Mouse (Mus musculus): Measurements from ENCODE around the gene Robo2. TPM values are rescaled to one million over a fixed set of nuclear protein-coding genes. Genes with fewer than 3 reads are reported as not detected.
"Not testable (repeated sequence)": the region's sequence is repeated elsewhere in the genome, so short reads cannot be mapped to it uniquely, and the experiment has no call there.

The Robo2 gene
- polyA plus RNA-seq, 1 experiment from 2014 or later = 79.8 TPM

- 0 out of 2 replicates have a peak, but pooled peaks have one; percentile 27 for ATAC-seq
- H3K9me3 ChIP-seq = no peaks in the 10 kb centered on the region
- peaks cover 8% of the 10 kb centered on the region; the same call in 1 of the 2 replicates for H3K4me1 ChIP-seq (replicated peaks)
- WGBS = 69% methylated on average over 10 of the region's 10 CpGs
- no peak overlapping the region for H3K4me3 ChIP-seq (replicated peaks)
- no peaks in the 10 kb centered on the region for H3K36me3 ChIP-seq
- no peak overlapping the region for H3K4me2 ChIP-seq (replicated peaks)
- H3K9ac ChIP-seq (replicated peaks) = no peak overlapping the region
- H3K27ac ChIP-seq = no peak overlapping the region; the same call in 1 of the 2 replicates
- no peaks in the 10 kb centered on the region for H3K27me3 ChIP-seq
Observed at GRCm38 (mm10) chr16:74055061-74055751, 356.4 kb downstream of the Robo2 start.

GRCm38 (mm10) chr16:74049467-74049866 is 362.2 kb downstream of the Robo2 start:
- Histone ChIP-seq H3K36me3 (no peaks in the 10 kb centered on the region), H3K4me2 (replicated peaks) (no peak overlapping the region), H3K9ac (replicated peaks) (no peak overlapping the region), H3K27me3 (no peaks in the 10 kb centered on the region), H3K9me3 (no peaks in the 10 kb centered on the region), H3K4me1 (replicated peaks) (no peaks in the 10 kb centered on the region; the same call in 1 of the 2 replicates), H3K4me3 (replicated peaks) (no peak overlapping the region), H3K27ac (no peak overlapping the region)
- 84% methylated on average over 5 of the region's 5 CpGs for WGBS
- ATAC-seq = no peak

- WGBS = 60% methylated on average over 6 of the region's 6 CpGs
- no peak for ATAC-seq
- no peak overlapping the region for H3K27ac ChIP-seq
Observed at GRCm38 (mm10) chr16:74048980-74049379, 362.6 kb downstream of the Robo2 start.

GRCm38 (mm10) chr16:74047232-74047631 is 364.4 kb downstream of the Robo2 start:
- H3K9me3 ChIP-seq = no peaks in the 10 kb centered on the region
- no peaks in the 10 kb centered on the region; the same call in 1 of the 2 replicates for H3K4me1 ChIP-seq (replicated peaks)
- no peak overlapping the region for H3K4me3 ChIP-seq (replicated peaks)
- no peak for ATAC-seq
- no peak overlapping the region for H3K9ac ChIP-seq (replicated peaks)
- WGBS = 14% methylated on average over 3 of the region's 3 CpGs
- no peak overlapping the region for H3K4me2 ChIP-seq (replicated peaks)
- no peaks in the 10 kb centered on the region for H3K27me3 ChIP-seq
- no peaks in the 10 kb centered on the region for H3K36me3 ChIP-seq
- no peak overlapping the region for H3K27ac ChIP-seq

More at GRCm38 (mm10) chr16:74048980-74049379, 362.6 kb downstream of the Robo2 start:
- no peak overlapping the region for H3K9ac ChIP-seq (replicated peaks)
- H3K9me3 ChIP-seq = no peaks in the 10 kb centered on the region
- no peak overlapping the region for H3K4me2 ChIP-seq (replicated peaks)
- H3K4me3 ChIP-seq (replicated peaks) = no peak overlapping the region
- no peaks in the 10 kb centered on the region for H3K36me3 ChIP-seq
- no peaks in the 10 kb centered on the region for H3K27me3 ChIP-seq
- H3K4me1 ChIP-seq (replicated peaks) = no peaks in the 10 kb centered on the region; the same call in 1 of the 2 replicates

GRCm38 (mm10) chr16:74040797-74041196 is 370.8 kb downstream of the Robo2 start:
- ATAC-seq; H3K4me3 ChIP-seq (replicated peaks); H3K9me3 ChIP-seq; H3K36me3 ChIP-seq; H3K27ac ChIP-seq; H3K27me3 ChIP-seq; H3K4me2 ChIP-seq (replicated peaks); H3K9ac ChIP-seq (replicated peaks); H3K4me1 ChIP-seq (replicated peaks): not testable (repeated sequence)
- 80% methylated on average over 2 of the region's 2 CpGs for WGBS

GRCm38 (mm10) chr16:74027822-74028221 is 383.8 kb downstream of the Robo2 start:
- Histone ChIP-seq H3K9ac (replicated peaks) (no peak overlapping the region), H3K27me3 (no peaks in the 10 kb centered on the region), H3K4me3 (replicated peaks) (no peak overlapping the region), H3K36me3 (no peaks in the 10 kb centered on the region), H3K9me3 (no peaks in the 10 kb centered on the region), H3K27ac (no peak overlapping the region), H3K4me2 (replicated peaks) (no peak overlapping the region), H3K4me1 (replicated peaks) (0 out of 2 replicates have a peak, but pooled peaks cover 5% of the 10 kb centered on the region)
- ATAC-seq = no peak
- WGBS = 85% methylated on average over 4 of the region's 4 CpGs

- no peaks in the 10 kb centered on the region for H3K36me3 ChIP-seq
- no peaks in the 10 kb centered on the region for H3K4me1 ChIP-seq (replicated peaks)
- no peak for ATAC-seq
- H3K9me3 ChIP-seq = no peaks in the 10 kb centered on the region
- 33% methylated on average over 1 of the region's 1 CpGs for WGBS
- H3K9ac ChIP-seq (replicated peaks) = no peak overlapping the region
- no peaks in the 10 kb centered on the region for H3K27me3 ChIP-seq
- H3K4me3 ChIP-seq (replicated peaks) = no peak overlapping the region
- H3K27ac ChIP-seq = no peak overlapping the region
- no peak overlapping the region for H3K4me2 ChIP-seq (replicated peaks)
Observed at GRCm38 (mm10) chr16:74022281-74022978, 389.2 kb downstream of the Robo2 start.

- H3K4me2 ChIP-seq (replicated peaks) = no peak overlapping the region
- H3K36me3 ChIP-seq = no peaks in the 10 kb centered on the region
- no peak overlapping the region for H3K27ac ChIP-seq
- WGBS = 90% methylated on average over 3 of the region's 3 CpGs
- no peaks in the 10 kb centered on the region for H3K27me3 ChIP-seq
- no peak overlapping the region for H3K4me3 ChIP-seq (replicated peaks)
- H3K9ac ChIP-seq (replicated peaks) = no peak overlapping the region
- no peaks in the 10 kb centered on the region for H3K9me3 ChIP-seq
- no peak for ATAC-seq
- no peaks in the 10 kb centered on the region for H3K4me1 ChIP-seq (replicated peaks)
Observed at GRCm38 (mm10) chr16:74005767-74006166, 405.9 kb downstream of the Robo2 start.

GRCm38 (mm10) chr16:74001331-74001730 is 410.3 kb downstream of the Robo2 start:
- no peak for ATAC-seq
- H3K27me3 ChIP-seq = no peaks in the 10 kb centered on the region
- H3K9ac ChIP-seq (replicated peaks) = no peak overlapping the region
- no peaks in the 10 kb centered on the region for H3K4me1 ChIP-seq (replicated peaks)
- no peak overlapping the region for H3K4me3 ChIP-seq (replicated peaks)
- H3K36me3 ChIP-seq = no peaks in the 10 kb centered on the region
- WGBS = 67% methylated on average over 2 of the region's 2 CpGs
- no peak overlapping the region for H3K27ac ChIP-seq
- H3K9me3 ChIP-seq = no peaks in the 10 kb centered on the region
- no peak overlapping the region for H3K4me2 ChIP-seq (replicated peaks)

GRCm38 (mm10) chr16:73991212-73991611 is 420.4 kb downstream of the Robo2 start:
- no peaks in the 10 kb centered on the region for H3K36me3 ChIP-seq
- H3K4me1 ChIP-seq (replicated peaks) = no peaks in the 10 kb centered on the region
- H3K27ac ChIP-seq = no peak overlapping the region; the same call in 1 of the 2 replicates
- H3K9ac ChIP-seq (replicated peaks) = no peak overlapping the region
- H3K27me3 ChIP-seq = no peaks in the 10 kb centered on the region
- no peak overlapping the region for H3K4me3 ChIP-seq (replicated peaks)
- H3K9me3 ChIP-seq = no peaks in the 10 kb centered on the region
- 43% methylated on average over 6 of the region's 6 CpGs for WGBS
- H3K4me2 ChIP-seq (replicated peaks) = no peak overlapping the region
- peak; percentile 58; the same call in 1 of the 2 replicates for ATAC-seq

- no peaks in the 10 kb centered on the region for H3K36me3 ChIP-seq
- H3K9me3 ChIP-seq = no peaks in the 10 kb centered on the region
- no peak overlapping the region for H3K9ac ChIP-seq (replicated peaks)
- H3K27ac ChIP-seq = no peak overlapping the region
- no peak for ATAC-seq
- no peaks in the 10 kb centered on the region for H3K27me3 ChIP-seq
- no peaks in the 10 kb centered on the region for H3K4me1 ChIP-seq (replicated peaks)
- 69% methylated on average over 7 of the region's 7 CpGs for WGBS
- no peak overlapping the region for H3K4me3 ChIP-seq (replicated peaks)
- H3K4me2 ChIP-seq (replicated peaks) = no peak overlapping the region
Observed at GRCm38 (mm10) chr16:73969573-73969972, 442.1 kb downstream of the Robo2 start.

GRCm38 (mm10) chr16:73964366-73964926 is 447.2 kb downstream of the Robo2 start:
- H3K27ac ChIP-seq = no peak overlapping the region
- H3K4me3 ChIP-seq (replicated peaks) = no peak overlapping the region
- no peaks in the 10 kb centered on the region for H3K27me3 ChIP-seq
- no peaks in the 10 kb centered on the region for H3K4me1 ChIP-seq (replicated peaks)
- H3K36me3 ChIP-seq = no peaks in the 10 kb centered on the region
- H3K4me2 ChIP-seq (replicated peaks) = no peak overlapping the region
- no peak for ATAC-seq
- H3K9me3 ChIP-seq = no peaks in the 10 kb centered on the region
- 94% methylated on average over 5 of the region's 5 CpGs for WGBS
- no peak overlapping the region for H3K9ac ChIP-seq (replicated peaks)
